Mouse (Mus musculus) neural tube, embryonic 11.5 days (tissue): Measurements from ENCODE around the gene Focad. TPM values are rescaled to one million over a fixed set of nuclear protein-coding genes. Genes with fewer than 3 reads are reported as not detected.
"Not testable (repeated sequence)": the region's sequence is repeated elsewhere in the genome, so short reads cannot be mapped to it uniquely, and the experiment has no call there.

Experiments
- ATAC-seq: fragments of 200-750 bp; cut with Nextera tagmentation; 2 replicates; pipeline ENCODE4 v1.8.0; 2017; ENCODE audit warnings: moderate number of reproducible peaks, mild to moderate bottlenecking, moderate TSS enrichment, moderate library complexity; ENCODE audit not compliant: insufficient read depth, low FRiP score, low TSS enrichment
- DNase-seq: peaks from one replicate; pipeline ENCODE4 v3.0.0-alpha.2; 2015; ENCODE audit warnings: low spot score
- H3K27ac ChIP-seq: fragments of 300-500 bp; sonication (generic); 2 replicates; pipeline ENCODE4 v1.5.1; 2014; ENCODE audit warnings: low read depth, mild to moderate bottlenecking, low read length
- H3K27me3 ChIP-seq: fragments of 300-500 bp; sonication (generic); 2 replicates; pipeline ENCODE4 v1.6.1; 2014; ENCODE audit warnings: mild to moderate bottlenecking, low read length, mixed read lengths; ENCODE audit not compliant: control insufficient read depth, insufficient read depth
- H3K36me3 ChIP-seq: fragments of 300-500 bp; sonication (generic); 2 replicates; pipeline ENCODE4 v1.6.1; 2014; ENCODE audit warnings: mild to moderate bottlenecking, low read length, moderate library complexity, mixed read lengths; ENCODE audit not compliant: control insufficient read depth, insufficient read depth
- H3K4me1 ChIP-seq: fragments of 300-500 bp; sonication (generic); 2 replicates; pipeline ENCODE4 v1.6.1; 2014; ENCODE audit warnings: low read length, mixed read lengths; ENCODE audit not compliant: control insufficient read depth, insufficient read depth
- H3K4me2 ChIP-seq: fragments of 300-500 bp; sonication (generic); 2 replicates; pipeline ENCODE4 v1.6.1; 2014; ENCODE audit warnings: low read depth, mild to moderate bottlenecking, moderate library complexity
- H3K4me3 ChIP-seq: fragments of 300-500 bp; sonication (generic); 2 replicates; pipeline ENCODE4 v1.5.1; 2014; ENCODE audit warnings: low read depth, low read length
- H3K9ac ChIP-seq: fragments of 300-500 bp; sonication (generic); 2 replicates; pipeline ENCODE4 v1.6.1; 2014; ENCODE audit warnings: mild to moderate bottlenecking, low read length
- H3K9me3 ChIP-seq: fragments of 300-500 bp; sonication (generic); 2 replicates; pipeline ENCODE4 v1.6.1; 2016; ENCODE audit warnings: low read length; ENCODE audit not compliant: control insufficient read depth
- WGBS: fragments of 180-500 bp; shearing (Covaris S2); extraction: QIAGEN DNeasy Blood & Tissue Kit; methylation state at CpG from one replicate; pipeline ENCODE4 v1.1.7; 2014; 5-methylcytosine and 5-hydroxymethylcytosine counted together
- polyA plus RNA-seq: library from polyadenylated mRNA; unstranded; fragments of >200 nt; fragmentation: Nextera tagmentation; extraction: Ambion mirVana; gene quantifications from 2 replicates; pipeline ENCODE4 v1.2.1, GENCODE M21; 2014

Gene Focad
- polyA plus RNA-seq, 1 experiment from 2014 or later = 18.8 TPM

GRCm38 (mm10) chr4:88357431-88357830 lies 263.0 kb downstream of the Focad start:
- 86% methylated on average over 3 of the region's 3 CpGs for WGBS
- no peaks in the 10 kb centered on the region for H3K4me1 ChIP-seq
- no peak for ATAC-seq
- no peak for DNase-seq
- no peak overlapping the region for H3K4me2 ChIP-seq
- no peak overlapping the region for H3K9ac ChIP-seq
- H3K4me3 ChIP-seq = no peak overlapping the region
- no peaks in the 10 kb centered on the region for H3K9me3 ChIP-seq
- H3K27ac ChIP-seq = no peak overlapping the region
- H3K27me3 ChIP-seq = no peaks in the 10 kb centered on the region
- H3K36me3 ChIP-seq = no peaks in the 10 kb centered on the region

GRCm38 (mm10) chr4:88369951-88370350 lies 275.5 kb downstream of the Focad start:
- no peaks in the 10 kb centered on the region for H3K36me3 ChIP-seq
- ATAC-seq (no peak), DNase-seq (no peak)
- no peaks in the 10 kb centered on the region for H3K9me3 ChIP-seq
- H3K27ac ChIP-seq = no peak overlapping the region
- no peak overlapping the region for H3K4me2 ChIP-seq
- H3K4me3 ChIP-seq = no peak overlapping the region
- H3K4me1 ChIP-seq = peaks cover 3% of the 10 kb centered on the region; the same call in 1 of the 2 replicates
- no peak overlapping the region for H3K9ac ChIP-seq
- 91% methylated on average over 6 of the region's 6 CpGs for WGBS
- H3K27me3 ChIP-seq = no peaks in the 10 kb centered on the region

- H3K4me3 ChIP-seq = no peak overlapping the region
- no peaks in the 10 kb centered on the region for H3K27me3 ChIP-seq
- H3K36me3 ChIP-seq = no peaks in the 10 kb centered on the region
- WGBS = 94% methylated on average over 8 of the region's 8 CpGs
- H3K27ac ChIP-seq = no peak overlapping the region
- no peaks in the 10 kb centered on the region for H3K9me3 ChIP-seq
- DNase-seq (no peak), ATAC-seq (no peak)
- H3K4me2 ChIP-seq = no peak overlapping the region
- no peak overlapping the region for H3K9ac ChIP-seq
- peaks cover 3% of the 10 kb centered on the region; the same call in 1 of the 2 replicates for H3K4me1 ChIP-seq
Measured at GRCm38 (mm10) chr4:88370819-88371218, 276.4 kb downstream of the Focad start.

- Histone ChIP-seq H3K27ac (no peak overlapping the region), H3K27me3 (no peaks in the 10 kb centered on the region), H3K36me3 (no peaks in the 10 kb centered on the region), H3K4me1 (peaks cover 3% of the 10 kb centered on the region; the same call in 1 of the 2 replicates), H3K9ac (no peak overlapping the region), H3K9me3 (no peaks in the 10 kb centered on the region), H3K4me2 (no peak overlapping the region), H3K4me3 (no peak overlapping the region)
- no peak for ATAC-seq
- DNase-seq = no peak
- WGBS = 77% methylated on average over 18 of the region's 18 CpGs
Measured at GRCm38 (mm10) chr4:88372293-88373224, 278.1 kb downstream of the Focad start.

GRCm38 (mm10) chr4:88390036-88390435 lies 295.6 kb downstream of the Focad start:
- ATAC-seq = no peak
- Histone ChIP-seq H3K4me2 (no peak overlapping the region), H3K9ac (no peak overlapping the region), H3K4me3 (no peak overlapping the region), H3K27me3 (no peaks in the 10 kb centered on the region), H3K4me1 (no peaks in the 10 kb centered on the region), H3K27ac (no peak overlapping the region), H3K9me3 (no peaks in the 10 kb centered on the region), H3K36me3 (no peaks in the 10 kb centered on the region)
- no peak for DNase-seq
- 80% methylated on average over 1 of the region's 1 CpGs for WGBS

- H3K36me3 ChIP-seq, DNase-seq, H3K4me1 ChIP-seq, H3K9ac ChIP-seq, H3K27ac ChIP-seq, ATAC-seq, H3K9me3 ChIP-seq, H3K4me3 ChIP-seq, H3K27me3 ChIP-seq, H3K4me2 ChIP-seq: not testable (repeated sequence)
- 69% methylated on average over 1 of the region's 1 CpGs for WGBS
Measured at GRCm38 (mm10) chr4:88390596-88390995, 296.2 kb downstream of the Focad start.

GRCm38 (mm10) chr4:88395717-88396116 lies 301.3 kb downstream of the Focad start:
- 96% methylated on average over 3 of the region's 3 CpGs for WGBS
- no peak overlapping the region for H3K9ac ChIP-seq
- no peak overlapping the region for H3K4me3 ChIP-seq
- DNase-seq = no peak
- H3K36me3 ChIP-seq = no peaks in the 10 kb centered on the region
- no peaks in the 10 kb centered on the region for H3K9me3 ChIP-seq
- no peak for ATAC-seq
- H3K27me3 ChIP-seq = no peaks in the 10 kb centered on the region
- no peak overlapping the region for H3K27ac ChIP-seq
- no peaks in the 10 kb centered on the region for H3K4me1 ChIP-seq
- no peak overlapping the region for H3K4me2 ChIP-seq

GRCm38 (mm10) chr4:88396995-88397521 lies 302.6 kb downstream of the Focad start:
- WGBS = 83% methylated on average over 6 of the region's 6 CpGs
- DNase-seq (no peak), ATAC-seq (no peak)
- Histone ChIP-seq H3K9me3 (no peaks in the 10 kb centered on the region), H3K27me3 (no peaks in the 10 kb centered on the region), H3K4me2 (no peak overlapping the region), H3K4me3 (no peak overlapping the region), H3K27ac (no peak overlapping the region), H3K9ac (no peak overlapping the region), H3K36me3 (no peaks in the 10 kb centered on the region), H3K4me1 (no peaks in the 10 kb centered on the region)
